Mouse (Mus musculus): ENCODE data around the gene Klhl26. TPM values are rescaled to one million over a fixed set of nuclear protein-coding genes. Genes with fewer than 3 reads are reported as not detected.

The Klhl26 gene
- total RNA-seq, 2 experiments from 2014 or later, result 54.1 to 62.0 TPM

DNA sequence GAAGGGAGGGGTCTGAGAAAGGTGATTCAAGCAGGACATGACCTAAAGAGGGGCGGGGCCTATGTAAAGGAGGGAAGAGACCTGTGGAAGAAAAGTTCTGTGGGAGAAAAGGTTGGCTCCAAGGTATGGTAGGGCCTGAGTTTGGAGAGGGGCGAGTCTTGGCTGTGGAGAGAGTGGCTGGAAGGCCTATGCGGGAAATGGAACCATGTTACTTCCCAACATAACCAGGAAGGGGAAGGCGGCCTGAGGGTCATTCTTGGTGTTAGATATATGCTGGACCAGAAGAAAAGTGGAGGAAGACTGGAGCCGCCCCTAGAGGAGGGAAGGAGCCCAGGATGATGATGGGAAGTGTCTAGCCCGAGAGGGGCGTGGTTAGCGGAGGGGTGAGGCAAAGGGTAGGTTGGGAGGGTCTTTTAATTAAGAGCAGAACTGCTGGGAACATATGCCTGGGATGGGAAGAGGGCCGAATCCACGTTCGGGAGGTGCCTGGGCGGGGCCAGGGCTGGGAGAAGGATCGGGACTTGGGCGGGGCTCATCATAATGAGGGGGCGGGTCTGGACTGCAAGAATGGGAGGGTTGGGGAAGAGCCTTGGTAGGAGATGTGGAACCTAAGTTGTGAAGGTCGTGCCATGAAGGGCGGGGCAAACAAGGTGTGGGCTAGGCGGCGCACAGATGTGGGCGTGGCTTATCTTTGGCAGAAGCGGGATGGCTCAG, 658 bp upstream of the Klhl26 start:
- no peak for DNase-seq (ENCODE audit: low spot score in 2 of 2)

DNA sequence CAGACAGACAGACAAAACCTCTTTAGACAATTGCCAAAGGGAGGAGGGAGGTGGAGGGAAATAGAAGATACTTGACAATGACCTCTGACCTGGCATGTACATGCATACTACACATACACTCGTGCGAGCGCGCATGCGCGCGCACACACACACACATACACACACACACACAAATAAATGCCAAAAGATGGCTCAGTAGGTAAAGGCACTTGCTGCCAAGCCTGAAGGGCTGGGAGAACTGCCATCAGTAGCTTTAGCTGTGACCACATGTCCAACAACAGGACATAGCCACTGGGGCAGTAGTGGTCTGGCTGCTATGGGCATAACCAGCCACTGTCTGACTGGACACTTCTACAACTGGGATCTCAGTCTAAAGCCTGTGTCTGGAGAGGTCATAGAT, 4.9 kb downstream of the Klhl26 start:
- DNase-seq (ENCODE audit: low spot score in 2 of 2), result no peak

- no peak for DNase-seq (ENCODE audit: low spot score in 2 of 2)
Observed at GRCm38 (mm10) chr8:70469938-70470337, 6.8 kb downstream of the Klhl26 start.

DNA sequence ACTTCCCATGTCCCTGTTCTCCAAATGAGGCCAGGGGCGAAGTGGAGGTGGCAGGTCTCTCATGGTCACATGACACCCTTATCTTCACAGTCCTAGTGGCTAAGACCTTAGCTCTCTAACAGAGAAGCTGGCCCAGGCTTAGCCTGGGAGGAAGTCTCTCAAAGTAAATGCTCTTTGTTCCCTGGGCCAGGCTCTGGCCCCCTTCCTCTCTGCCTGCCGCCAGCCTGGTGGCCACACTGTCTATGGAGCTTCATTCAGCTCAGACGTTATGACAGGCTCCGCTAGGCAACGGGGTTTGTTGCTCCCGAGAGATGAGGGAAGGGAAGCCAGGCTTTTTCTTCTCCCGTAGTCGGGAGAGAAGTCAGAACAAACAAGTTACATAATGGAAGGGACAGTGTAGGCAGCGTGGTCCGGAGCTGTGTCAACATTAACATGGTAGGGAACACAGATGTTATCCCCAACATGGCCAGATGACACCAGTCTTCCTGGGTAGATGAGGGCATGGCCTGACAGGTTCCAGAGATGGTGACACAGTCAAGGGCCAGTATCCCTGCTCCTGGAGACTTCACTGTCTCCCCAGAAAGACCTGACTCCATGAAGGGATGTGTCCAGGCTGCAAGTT, 7.4 kb downstream of the Klhl26 start:
- DNase-seq (ENCODE audit: low spot score in 2 of 2), result no peak

- no peak for DNase-seq (ENCODE audit: low spot score in 2 of 2)
Observed at GRCm38 (mm10) chr8:70468733-70469132, 8.0 kb downstream of the Klhl26 start.

DNA sequence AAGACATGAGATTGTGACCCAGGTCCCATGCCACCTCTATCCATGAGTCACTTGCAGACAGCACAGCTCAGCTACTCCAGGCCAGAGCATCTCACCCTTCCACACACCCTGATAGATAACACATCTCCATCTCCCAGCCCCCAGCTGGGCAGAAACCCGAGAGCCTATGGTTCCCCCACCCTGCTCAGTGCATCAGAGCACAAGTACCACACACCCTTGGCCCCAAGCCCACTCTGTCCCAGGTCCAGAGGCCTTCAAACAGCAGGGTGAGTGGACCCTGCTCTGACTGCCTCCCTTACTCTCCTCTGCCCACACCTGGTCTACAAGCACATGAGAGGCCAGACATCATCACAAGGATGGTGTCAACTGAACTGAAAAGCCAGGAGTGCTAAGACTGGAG, 8.9 kb downstream of the Klhl26 start:
- no peak for DNase-seq (ENCODE audit: low spot score in 2 of 2)

DNA sequence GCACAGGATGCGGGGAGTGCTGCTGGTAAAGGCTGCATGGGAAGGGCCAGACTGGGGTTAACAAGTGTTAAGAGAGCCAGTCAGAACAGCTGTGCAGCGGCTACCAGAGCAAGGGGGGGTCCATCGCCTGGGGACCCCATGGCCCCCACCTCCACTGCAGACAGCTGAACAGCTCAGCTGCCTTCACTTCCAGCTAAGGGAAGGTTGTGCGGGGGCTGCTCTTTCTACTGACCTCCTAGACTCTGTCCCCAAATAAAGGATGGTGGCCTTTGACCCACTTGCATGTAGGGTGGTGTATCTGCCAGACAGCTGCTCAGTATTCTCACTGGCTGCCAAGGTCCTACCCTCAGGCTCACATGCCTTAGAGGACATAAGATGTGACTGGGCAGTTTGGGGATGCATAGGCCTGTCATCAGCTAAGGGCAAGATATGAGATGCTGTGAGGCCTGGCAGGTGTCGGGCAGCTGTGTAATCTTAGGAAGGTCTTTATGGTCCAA, 9.5 kb downstream of the Klhl26 start:
- no peak for DNase-seq (ENCODE audit: low spot score in 2 of 2)

- DNase-seq (ENCODE audit: low spot score in 2 of 2), result no peak
Observed at GRCm38 (mm10) chr8:70466771-70467170, 10.0 kb downstream of the Klhl26 start.

GRCm38 (mm10) chr8:70466305-70466704, 10.5 kb downstream of the Klhl26 start:
- no peak for DNase-seq (ENCODE audit: low spot score in 2 of 2)

- DNase-seq (ENCODE audit: low spot score in 2 of 2), result no peak
Observed at GRCm38 (mm10) chr8:70465701-70466100, 11.1 kb downstream of the Klhl26 start.

DNA sequence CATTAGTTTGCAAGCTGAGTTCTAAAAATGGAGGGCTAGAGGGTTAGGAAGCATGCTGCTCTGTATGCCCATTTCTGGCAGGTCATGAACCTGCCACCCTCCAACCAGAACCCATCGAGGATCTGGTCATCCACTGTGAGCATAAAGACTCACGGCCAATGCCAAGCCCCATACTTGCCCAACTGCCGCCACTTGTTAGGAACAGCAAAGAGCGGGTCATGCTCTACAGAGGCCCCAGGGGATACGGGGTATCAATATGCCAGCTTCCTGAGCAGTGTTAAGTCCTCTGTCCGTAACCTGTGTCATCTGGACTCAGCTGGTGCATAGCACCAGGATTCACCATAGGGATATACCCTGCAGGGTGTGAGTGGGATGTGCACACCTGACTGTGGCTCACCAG, 12.6 kb downstream of the Klhl26 start:
- no peak for DNase-seq (ENCODE audit: low spot score in 2 of 2)

GRCm38 (mm10) chr8:70463306-70463705, 13.5 kb downstream of the Klhl26 start:
- DNase-seq (ENCODE audit: low spot score in 2 of 2), result peak; percentile 84 to 89

DNA sequence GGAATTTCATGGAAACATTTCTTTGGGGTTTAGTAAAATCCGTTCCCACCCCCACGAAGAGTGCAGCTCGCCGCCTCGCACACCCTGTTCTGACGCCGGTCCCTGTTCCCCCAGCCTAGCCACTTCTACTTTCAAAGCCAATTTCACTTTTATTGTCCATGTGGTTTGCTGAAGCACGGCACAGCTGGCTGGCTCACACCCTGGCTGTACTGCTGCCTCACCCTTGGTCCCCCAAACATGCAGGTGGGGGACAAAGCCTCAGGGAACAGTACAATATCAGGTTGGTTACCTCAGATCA, 14.3 kb downstream of the Klhl26 start:
- peak in 1 of 2 experiments; percentile 64 for DNase-seq (ENCODE audit: low spot score in 2 of 2)

DNA sequence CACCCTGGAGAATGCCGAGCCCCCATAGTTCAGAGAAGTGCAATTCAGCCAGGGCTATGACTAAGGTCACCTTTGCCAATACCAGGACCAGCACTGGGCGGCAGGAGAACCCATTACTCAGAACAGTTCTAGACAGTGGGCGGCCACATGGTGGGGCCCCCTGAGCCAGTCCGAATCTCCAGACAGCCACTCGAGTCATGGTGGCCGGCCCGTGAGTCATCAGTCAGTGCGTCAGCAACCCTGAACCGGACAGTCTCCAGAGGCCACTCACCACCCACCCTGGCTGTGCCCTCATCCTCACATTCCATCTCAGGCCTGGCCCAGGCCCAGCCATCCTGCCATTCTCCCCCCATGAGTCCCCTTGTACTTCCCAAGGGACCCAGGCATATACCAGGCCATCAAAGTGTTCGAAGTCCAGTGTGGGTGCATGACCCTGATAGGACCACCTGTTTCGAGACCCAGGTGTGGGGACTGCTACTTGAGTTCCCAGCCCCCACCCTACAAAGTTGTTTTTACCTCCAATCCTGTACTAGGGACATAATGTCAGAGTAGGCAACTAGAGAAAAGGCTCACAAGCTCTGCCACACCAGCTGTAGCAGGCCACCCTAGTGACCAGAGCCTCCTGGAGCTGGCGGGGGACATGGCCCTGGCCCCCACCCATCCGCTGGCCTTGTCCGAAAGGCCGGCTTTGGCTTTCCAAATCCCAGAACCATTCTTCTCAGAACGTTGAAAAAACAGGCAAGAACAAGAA, 14.8 kb downstream of the Klhl26 start:
- DNase-seq (ENCODE audit: low spot score in 2 of 2), result no peak

- DNase-seq (ENCODE audit: low spot score in 2 of 2), result peak; percentile 66 to 77
Observed at GRCm38 (mm10) chr8:70460606-70461005, 16.2 kb downstream of the Klhl26 start.

DNA sequence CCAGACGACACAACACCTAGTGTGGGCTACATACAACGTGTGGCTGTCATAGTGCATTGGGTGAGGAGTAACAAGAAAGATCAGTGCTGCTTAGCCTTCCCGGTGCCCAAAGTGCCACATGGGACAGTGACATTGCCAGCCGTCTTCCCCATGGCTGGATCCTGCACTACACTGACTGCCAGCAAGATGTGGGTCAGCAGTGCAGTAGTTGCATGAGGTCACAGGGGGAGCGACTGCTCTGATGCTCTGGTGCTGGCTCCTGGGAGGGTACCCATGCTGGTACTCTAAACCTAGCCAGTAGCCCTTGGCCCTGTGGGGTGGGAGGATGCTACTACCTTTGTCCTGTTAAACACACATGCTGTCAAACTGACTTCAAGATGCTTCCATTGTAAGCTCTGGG, 16.6 kb downstream of the Klhl26 start:
- no peak for DNase-seq (ENCODE audit: low spot score in 2 of 2)

- DNase-seq (ENCODE audit: low spot score in 2 of 2), result no peak
Observed at GRCm38 (mm10) chr8:70459636-70460035, 17.1 kb downstream of the Klhl26 start.

- DNase-seq (ENCODE audit: low spot score in 2 of 2), result no peak
Observed at GRCm38 (mm10) chr8:70458462-70458861, 18.3 kb downstream of the Klhl26 start.

- no peak for DNase-seq (ENCODE audit: low spot score in 2 of 2)
Observed at GRCm38 (mm10) chr8:70457882-70458281, 18.9 kb downstream of the Klhl26 start.

GRCm38 (mm10) chr8:70456996-70457395, 19.8 kb downstream of the Klhl26 start:
- DNase-seq (ENCODE audit: low spot score in 2 of 2), result no peak

- peak in 1 of 2 experiments; percentile 56 for DNase-seq (ENCODE audit: low spot score in 2 of 2)
Observed at GRCm38 (mm10) chr8:70453852-70454251, 22.9 kb downstream of the Klhl26 start.
